Mouse (Mus musculus) gastrocnemius, adult 18-20 months (tissue): ENCODE results near the gene Adgrb3. TPM values are rescaled to one million over a fixed set of nuclear protein-coding genes. Genes with fewer than 3 reads are reported as not detected.

Source experiments
- DNase-seq: peaks from one replicate; pipeline ENCODE4 v3.0.0; 2021; ENCODE audit warnings: low spot score
- long read RNA-seq, 2 experiments: library from polyadenylated mRNA; stranded (forward); transcript quantifications; one replicate each; pipeline ENCODE4 v2.0.0; 2021
- total RNA-seq, 2 experiments: library from RNA; stranded (reverse); gene quantifications; 2 replicates each; pipeline ENCODE4 v1.2.3; 2021

Adgrb3 gene
- under 1 TPM in 1 of 2 experiments, not detected in 1; 0.05 TPM for total RNA-seq
- long read RNA-seq, experiment 1, result 0 reads
- long read RNA-seq, experiment 2, result 0 reads

GRCm38 (mm10) chr1:25828971-25829920 is at the start of gene Adgrb3:
TSS of gene Adgrb3 (minus strand) at chr1:25829707.
- no peak for DNase-seq

GRCm38 (mm10) chr1:25877526-25877925 is 48.0 kb upstream of the Adgrb3 start:
- DNase-seq, result no peak

- DNase-seq, result no peak
Observed at GRCm38 (mm10) chr1:25857473-25857872, 28.0 kb upstream of the Adgrb3 start.

GRCm38 (mm10) chr1:25854451-25854978 is 25.0 kb upstream of the Adgrb3 start:
- no peak for DNase-seq

GRCm38 (mm10) chr1:25832260-25832659 is 2.8 kb upstream of the Adgrb3 start:
- DNase-seq, result no peak

GRCm38 (mm10) chr1:25831521-25831900 is 2.0 kb upstream of the Adgrb3 start:
- no peak for DNase-seq

GRCm38 (mm10) chr1:25830757-25831520 is 1.4 kb upstream of the Adgrb3 start:
- DNase-seq, result no peak

GRCm38 (mm10) chr1:25829921-25830751 is 629 bp upstream of the Adgrb3 start:
- DNase-seq, result no peak

- no peak for DNase-seq
Observed at GRCm38 (mm10) chr1:25828071-25828755, 1.3 kb downstream of the Adgrb3 start.

GRCm38 (mm10) chr1:25827436-25827835 is 2.1 kb downstream of the Adgrb3 start:
- no peak for DNase-seq

GRCm38 (mm10) chr1:25826771-25827170 is 2.7 kb downstream of the Adgrb3 start:
- no peak for DNase-seq

- DNase-seq, result no peak
Observed at GRCm38 (mm10) chr1:25824626-25825025, 4.9 kb downstream of the Adgrb3 start.

GRCm38 (mm10) chr1:25823961-25824360 is 5.5 kb downstream of the Adgrb3 start:
- no peak for DNase-seq

- DNase-seq, result no peak
Observed at GRCm38 (mm10) chr1:25815491-25815890, 14.0 kb downstream of the Adgrb3 start.

- no peak for DNase-seq
Observed at GRCm38 (mm10) chr1:25778784-25779183, 50.7 kb downstream of the Adgrb3 start.

GRCm38 (mm10) chr1:25777459-25777858 is 52.0 kb downstream of the Adgrb3 start:
- DNase-seq, result no peak

GRCm38 (mm10) chr1:25775440-25776130 is 53.9 kb downstream of the Adgrb3 start:
- no peak for DNase-seq

- no peak for DNase-seq
Observed at GRCm38 (mm10) chr1:25768958-25769357, 60.5 kb downstream of the Adgrb3 start.

GRCm38 (mm10) chr1:25755265-25755664 is 74.2 kb downstream of the Adgrb3 start:
- no peak for DNase-seq

- DNase-seq, result no peak
Observed at GRCm38 (mm10) chr1:25754528-25754927, 75.0 kb downstream of the Adgrb3 start.
